Mouse (Mus musculus) limb, embryonic 11.5 days (tissue): Measurements from ENCODE around the gene Ndufv1. TPM values are rescaled to one million over a fixed set of nuclear protein-coding genes. Genes with fewer than 3 reads are reported as not detected.
"Not testable (repeated sequence)": the region's sequence is repeated elsewhere in the genome, so short reads cannot be mapped to it uniquely, and the experiment has no call there.

Experiments used
- ATAC-seq: fragments of 200-750 bp; cut with Nextera tagmentation; 2 replicates; pipeline ENCODE4 v1.8.0; 2017; ENCODE audit warnings: low read depth; ENCODE audit not compliant: insufficient number of reproducible peaks, low FRiP score, low TSS enrichment
- DNase-seq: peaks from one replicate; pipeline ENCODE4 v3.0.0-alpha.2; 2015; ENCODE audit warnings: low spot score
- H3K27ac ChIP-seq: fragments of 300-500 bp; sonication (generic); replicated peaks from 2 replicates; pipeline ENCODE4 v1.5.1; 2014; ENCODE audit warnings: low read depth, mild to moderate bottlenecking, low read length
- H3K27me3 ChIP-seq: fragments of 300-500 bp; sonication (generic); 2 replicates; pipeline ENCODE4 v1.6.1; 2014; ENCODE audit warnings: mild to moderate bottlenecking, low read length, mixed read lengths; ENCODE audit not compliant: control insufficient read depth, insufficient read depth
- H3K36me3 ChIP-seq: fragments of 300-500 bp; sonication (generic); 2 replicates; pipeline ENCODE4 v1.6.1; 2014; ENCODE audit warnings: mild to moderate bottlenecking, low read length, moderate library complexity, mixed read lengths; ENCODE audit not compliant: control insufficient read depth, insufficient read depth
- H3K4me1 ChIP-seq: fragments of 300-500 bp; sonication (generic); 2 replicates; pipeline ENCODE4 v1.6.1; 2014; ENCODE audit warnings: low read length, mixed read lengths; ENCODE audit not compliant: control insufficient read depth, insufficient read depth
- H3K4me2 ChIP-seq: fragments of 300-500 bp; sonication (generic); 2 replicates; pipeline ENCODE4 v1.6.1; 2014; ENCODE audit warnings: low read depth, mild to moderate bottlenecking, moderate library complexity; ENCODE audit not compliant: severe bottlenecking
- H3K4me3 ChIP-seq: fragments of 300-500 bp; sonication (generic); 2 replicates; pipeline ENCODE4 v1.5.1; 2014; ENCODE audit warnings: low read depth, low read length
- H3K9ac ChIP-seq: fragments of 300-500 bp; sonication (generic); 2 replicates; pipeline ENCODE4 v1.6.1; 2014; ENCODE audit warnings: mild to moderate bottlenecking, low read length
- H3K9me3 ChIP-seq: fragments of 300-500 bp; sonication (generic); 2 replicates; pipeline ENCODE4 v1.6.1; 2016; ENCODE audit warnings: low read length; ENCODE audit not compliant: control insufficient read depth
- WGBS: fragments of 180-500 bp; shearing (Covaris S2); extraction: QIAGEN DNeasy Blood & Tissue Kit; methylation state at CpG from one replicate; pipeline ENCODE4 v1.1.7; 2014; 5-methylcytosine and 5-hydroxymethylcytosine counted together
- polyA plus RNA-seq: library from polyadenylated mRNA; unstranded; fragments of >200 nt; fragmentation: Nextera tagmentation; extraction: Ambion mirVana; gene quantifications from 2 replicates; pipeline ENCODE4 v1.2.1, GENCODE M21; 2014

Gene Ndufv1
- polyA plus RNA-seq, 1 experiment from 2014 or later: 208 TPM

DNA sequence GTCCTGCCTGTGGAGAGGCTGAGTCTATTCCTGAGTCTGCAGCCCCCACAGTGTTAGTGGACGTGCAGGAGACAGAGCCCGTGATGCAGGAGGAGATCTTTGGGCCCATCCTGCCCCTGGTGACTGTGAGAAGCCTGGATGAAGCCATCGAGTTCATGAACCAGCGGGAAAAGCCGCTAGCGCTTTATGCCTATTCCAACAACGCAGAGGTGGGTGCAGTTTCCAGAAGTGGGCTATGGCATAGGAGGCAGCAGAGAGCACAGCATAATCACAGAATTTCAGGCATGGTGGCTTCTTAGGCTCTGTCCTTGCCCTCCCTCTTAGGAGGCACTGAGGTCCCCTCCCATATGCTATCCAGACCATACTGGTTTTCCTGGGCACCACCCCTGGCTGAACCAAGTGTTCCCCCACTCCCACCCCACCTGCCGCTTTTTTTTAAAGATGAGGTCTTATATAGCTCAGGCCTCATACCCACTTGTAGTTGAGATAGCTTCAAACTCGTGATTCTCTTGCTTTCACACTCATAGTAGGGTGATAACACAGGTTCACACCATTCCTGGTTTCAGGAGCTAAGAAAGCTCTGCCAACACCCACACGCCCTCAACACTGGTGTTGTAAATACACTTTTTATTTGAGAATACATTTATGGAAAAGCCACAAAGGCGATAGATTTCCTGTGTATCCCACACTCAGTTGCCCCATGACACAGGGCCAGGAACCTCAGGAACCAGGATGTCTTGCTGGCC, 46.1 kb downstream of the Ndufv1 start:
- Histone ChIP-seq H3K4me1 (no peaks in the 10 kb centered on the region), H3K27ac (no peak overlapping the region), H3K9ac (no peak overlapping the region), H3K4me3 (no peak overlapping the region), H3K36me3 (no peaks in the 10 kb centered on the region), H3K27me3 (no peaks in the 10 kb centered on the region), H3K9me3 (no peaks in the 10 kb centered on the region), H3K4me2 (no peak overlapping the region)
- DNase-seq (no peak), ATAC-seq (no peak)
- 73% methylated on average over 11 of the region's 11 CpGs for WGBS

DNA sequence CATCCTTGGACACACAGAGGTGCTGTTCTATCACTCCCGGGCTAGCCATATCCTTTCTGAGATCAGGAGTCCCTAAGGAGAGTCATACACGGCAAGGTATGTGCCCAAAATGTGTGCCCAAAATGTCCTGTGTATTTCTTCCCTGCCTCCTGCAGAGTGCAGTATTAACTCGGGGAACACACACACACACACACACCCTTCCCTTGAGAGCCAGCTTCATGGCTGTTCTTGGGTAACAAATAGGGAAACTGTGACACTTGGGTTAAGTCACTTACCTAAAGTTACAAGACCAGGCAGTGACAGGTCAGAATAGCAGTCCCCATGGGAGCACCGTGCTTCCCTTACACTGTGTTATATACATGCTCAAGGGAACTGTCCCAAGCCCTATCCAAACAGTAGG, 48.6 kb downstream of the Ndufv1 start:
- WGBS: 77% methylated on average over 4 of the region's 4 CpGs
- Histone ChIP-seq H3K4me2 (no peak overlapping the region), H3K4me3 (no peak overlapping the region), H3K9me3 (no peaks in the 10 kb centered on the region), H3K4me1 (no peaks in the 10 kb centered on the region), H3K27me3 (no peaks in the 10 kb centered on the region), H3K27ac (no peak overlapping the region), H3K9ac (no peak overlapping the region), H3K36me3 (no peaks in the 10 kb centered on the region)
- ATAC-seq (no peak), DNase-seq (no peak)

DNA sequence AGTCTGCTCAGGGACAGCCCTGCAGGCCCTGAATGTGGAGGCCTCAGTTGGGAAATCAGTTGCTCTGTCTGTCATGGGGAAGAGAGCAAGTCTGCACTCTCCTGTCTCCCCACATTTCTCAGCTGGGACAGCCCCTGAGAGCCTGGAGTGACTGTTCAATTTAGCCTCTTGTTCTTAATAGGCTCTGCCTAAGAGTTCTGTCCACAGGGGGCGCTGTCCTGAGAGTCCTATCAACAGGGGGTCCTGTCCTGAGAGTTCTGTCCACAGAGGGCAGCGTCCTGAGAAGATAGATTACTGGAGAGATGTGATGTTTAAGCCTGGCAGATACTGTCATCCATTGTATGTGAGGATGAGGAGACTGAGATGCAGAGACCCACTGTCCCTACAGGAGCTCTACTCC, 50.1 kb downstream of the Ndufv1 start:
- Histone ChIP-seq H3K4me1 (no peaks in the 10 kb centered on the region), H3K27ac (no peak overlapping the region), H3K9me3 (no peaks in the 10 kb centered on the region), H3K9ac (no peak overlapping the region), H3K36me3 (no peaks in the 10 kb centered on the region), H3K4me3 (no peak overlapping the region), H3K27me3 (no peaks in the 10 kb centered on the region), H3K4me2 (no peak overlapping the region)
- ATAC-seq (no peak), DNase-seq (no peak)
- 20% methylated on average over 2 of the region's 2 CpGs for WGBS

DNA sequence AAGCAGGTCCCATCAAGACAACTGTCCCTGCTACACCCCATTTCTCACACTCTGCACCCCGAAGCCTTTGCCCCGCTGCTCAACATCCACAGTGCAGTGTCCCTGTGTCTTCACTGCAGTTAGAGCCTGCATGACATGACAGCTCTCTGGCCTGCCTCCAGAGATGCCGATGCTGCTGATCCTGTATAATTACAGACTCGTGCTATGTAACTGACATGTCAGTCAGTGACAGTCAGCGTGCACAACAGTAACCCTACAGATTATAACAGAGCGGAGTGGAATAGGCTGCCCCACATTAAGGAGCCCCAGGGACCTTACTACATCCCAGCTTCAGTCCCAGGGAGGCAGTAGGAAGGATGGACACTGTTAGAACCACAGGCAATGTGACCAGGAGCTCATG, 50.8 kb downstream of the Ndufv1 start:
- H3K9ac ChIP-seq, DNase-seq, H3K36me3 ChIP-seq, H3K27ac ChIP-seq, H3K4me3 ChIP-seq, H3K4me1 ChIP-seq, ATAC-seq, H3K4me2 ChIP-seq, H3K27me3 ChIP-seq, H3K9me3 ChIP-seq: not testable (repeated sequence)
- WGBS: 90% methylated on average over 6 of the region's 6 CpGs

DNA sequence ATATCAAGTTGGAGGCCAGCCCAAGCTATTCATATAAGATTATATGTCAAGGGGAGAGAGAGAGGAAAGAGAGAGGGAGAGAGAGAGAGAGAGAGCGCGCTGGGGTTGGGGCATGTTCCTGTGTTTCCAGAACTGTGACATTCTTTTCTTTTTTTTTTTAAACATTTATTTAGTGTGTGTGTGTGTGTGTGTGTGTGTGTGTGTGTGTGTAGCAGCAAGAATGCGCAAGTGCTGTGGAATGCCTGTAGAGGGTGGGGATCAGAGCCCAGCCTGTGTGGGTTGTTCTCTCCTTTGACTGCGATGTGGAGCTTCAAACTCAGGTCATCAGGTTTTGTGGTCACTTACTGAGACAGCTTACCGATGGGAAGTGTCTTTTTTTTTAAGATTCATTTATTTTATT, 52.4 kb downstream of the Ndufv1 start:
- Histone ChIP-seq H3K9ac (no peak overlapping the region), H3K4me2 (no peak overlapping the region), H3K27me3 (no peaks in the 10 kb centered on the region), H3K4me3 (no peak overlapping the region), H3K9me3 (no peaks in the 10 kb centered on the region), H3K36me3 (no peaks in the 10 kb centered on the region), H3K27ac (no peak overlapping the region), H3K4me1 (no peaks in the 10 kb centered on the region)
- DNase-seq: no peak
- ATAC-seq: no peak
- WGBS: 82% methylated on average over 5 of the region's 5 CpGs

DNA sequence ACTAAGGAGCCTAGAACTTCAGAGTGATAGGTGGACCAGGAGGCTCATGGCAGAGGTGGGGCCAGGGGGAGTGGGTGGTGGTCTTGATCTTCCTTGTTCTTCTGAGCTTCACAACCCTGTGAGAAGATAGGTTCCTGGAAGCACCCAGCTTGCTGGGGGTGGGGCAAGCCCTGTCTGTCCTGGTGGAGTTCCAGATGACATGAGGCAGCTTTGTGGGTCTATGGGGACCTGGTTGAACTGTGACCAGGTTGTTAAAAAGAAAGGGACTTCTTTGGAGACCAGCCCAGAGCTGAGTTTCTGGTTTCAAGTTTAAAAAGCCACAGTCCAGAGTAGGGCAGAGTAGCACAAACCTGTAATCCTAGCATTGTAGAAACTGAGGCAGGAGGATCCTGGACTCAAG, 53.6 kb downstream of the Ndufv1 start:
- Histone ChIP-seq H3K4me3 (no peak overlapping the region), H3K27me3 (no peaks in the 10 kb centered on the region), H3K27ac (no peak overlapping the region), H3K4me1 (no peaks in the 10 kb centered on the region), H3K9me3 (no peaks in the 10 kb centered on the region), H3K36me3 (no peaks in the 10 kb centered on the region), H3K9ac (no peak overlapping the region), H3K4me2 (no peak overlapping the region)
- ATAC-seq (no peak), DNase-seq (no peak)

DNA sequence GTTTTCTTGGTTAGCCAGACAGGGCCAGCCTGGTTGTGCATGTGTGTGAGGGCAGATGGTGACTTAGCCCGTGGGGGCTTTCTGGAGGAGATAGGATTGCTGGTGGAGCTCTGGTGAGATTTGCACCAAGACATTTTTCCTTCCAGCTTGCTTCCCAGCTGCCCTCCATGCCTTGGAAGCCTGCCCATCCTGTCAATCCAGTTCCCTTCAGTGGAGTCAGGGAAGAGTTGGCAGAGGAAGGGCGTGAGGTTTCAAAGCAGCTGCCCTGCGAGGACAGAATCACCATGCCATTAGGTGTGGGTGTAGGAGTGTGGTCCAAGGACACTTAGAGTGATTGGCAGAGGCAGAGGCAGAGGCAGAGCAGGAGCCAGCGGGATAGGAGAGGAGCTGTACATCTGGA, 54.1 kb downstream of the Ndufv1 start, which contains the start of gene Aldh3b3:
Gene Aldh3b3 (plus strand): TSS at position 176 of the 400 bp plus-strand sequence.
- H3K9ac ChIP-seq: no peak within 1 kb of the TSS
- H3K27me3 ChIP-seq: no peaks in the 10 kb centered on the region
- no peaks in the 10 kb centered on the region for H3K4me1 ChIP-seq
- no peak within 1 kb of the TSS for H3K4me3 ChIP-seq
- no peak for DNase-seq
- no peak for ATAC-seq
- H3K4me2 ChIP-seq: no peak within 1 kb of the TSS
- H3K27ac ChIP-seq: no peak within 1 kb of the TSS
- 74% methylated on average over 4 of the region's 4 CpGs for WGBS
- H3K36me3 ChIP-seq: no peaks in the 10 kb centered on the region
- H3K9me3 ChIP-seq: no peaks in the 10 kb centered on the region
